Mouse (Mus musculus) lung, embryonic 16.5 days (tissue): ENCODE results near the gene Olfr279. TPM values are rescaled to one million over a fixed set of nuclear protein-coding genes. Genes with fewer than 3 reads are reported as not detected.

Experiments
- microRNA-seq: library from miRNA; unstranded; fragments of <30 nt; microRNA quantifications from one replicate; pipeline ENCODE4, GENCODE M21; 2016
- polyA plus RNA-seq: library from polyadenylated mRNA; unstranded; fragments of >200 nt; fragmentation: Nextera tagmentation; extraction: Ambion mirVana; gene quantifications from 2 replicates; pipeline ENCODE4 v1.2.1, GENCODE M21; 2015

Gene Olfr279
- polyA plus RNA-seq, 1 experiment from 2014 or later: not detected

Small RNA genes lying within 50 kb of the gene (microRNA-seq; reads per million reads assigned to microRNA genes)
- gene Mir1291: not detected

Other genes with a start within 250 kb of the Olfr279 start
- not detected in 2 replicates for gene H1fnt, start 235.1 kb upstream of the Olfr279 start, polyA plus RNA-seq
- 0.65 and 0.70 TPM in 2 replicates for gene Zfp641, start 196.2 kb upstream of the Olfr279 start, polyA plus RNA-seq
- not detected in 2 replicates for gene Olfr285, start 175.0 kb upstream of the Olfr279 start, polyA plus RNA-seq
- not detected in 2 replicates for gene Olfr284, start 151.4 kb upstream of the Olfr279 start, polyA plus RNA-seq
- gene Olfr283, start 111.5 kb upstream of the Olfr279 start, polyA plus RNA-seq: not detected in 2 replicates
- gene Olfr282, start 61.2 kb upstream of the Olfr279 start, polyA plus RNA-seq: not detected in 2 replicates
- gene Olfr281, start 39.8 kb upstream of the Olfr279 start, polyA plus RNA-seq: not detected in 2 replicates
- not detected in 2 replicates for gene OR5BS1P, start 22.5 kb upstream of the Olfr279 start, polyA plus RNA-seq
- gene Lalba, start 9.7 kb upstream of the Olfr279 start, polyA plus RNA-seq: 0.39 and 0.82 TPM in 2 replicates
- gene Kansl2, start 41.9 kb downstream of the Olfr279 start, polyA plus RNA-seq: 86.3 and 89.9 TPM in 2 replicates
- 51.6 and 64.2 TPM in 2 replicates for gene Ccnt1, start 78.5 kb downstream of the Olfr279 start, polyA plus RNA-seq
- gene 4930415O20Rik, start 78.6 kb downstream of the Olfr279 start, polyA plus RNA-seq: not detected in 2 replicates
- gene Adcy6, start 117.7 kb downstream of the Olfr279 start, polyA plus RNA-seq: 21.5 and 21.7 TPM in 2 replicates
- 21.9 and 22.7 TPM in 2 replicates for gene Cacnb3, start 138.4 kb downstream of the Olfr279 start, polyA plus RNA-seq
- 21.6 and 24.0 TPM in 2 replicates for gene Ddx23, start 170.5 kb downstream of the Olfr279 start, polyA plus RNA-seq
- gene Rnd1, start 185.1 kb downstream of the Olfr279 start, polyA plus RNA-seq: 0.68 and 0.92 TPM in 2 replicates
- gene Ccdc65, start 215.8 kb downstream of the Olfr279 start, polyA plus RNA-seq: 4.9 and 5.3 TPM in 2 replicates
- gene Fkbp11, start 235.8 kb downstream of the Olfr279 start, polyA plus RNA-seq: 32.5 and 33.5 TPM in 2 replicates